Mouse (Mus musculus) CD4-positive, CD25-positive, alpha-beta regulatory T cell, adult 2 months (primary cell): ENCODE results near the gene Zbtb7a.

Source experiments
- DNase-seq: peaks from one replicate; pipeline ENCODE4 v3.0.0-alpha.2; 2012; ENCODE audit warnings: low read depth, low spot score

The Zbtb7a gene

GRCm38 (mm10) chr10:81134966-81135681 is at the start of gene Zbtb7a:
Gene Zbtb7a, plus strand, starts transcription at chr10:81135220.
- DNase-seq, result peak; percentile 50

- DNase-seq, result peak; percentile 73
Observed at GRCm38 (mm10) chr10:81087021-81087420, 48.0 kb upstream of the Zbtb7a start.

GRCm38 (mm10) chr10:81089216-81089615 is 45.8 kb upstream of the Zbtb7a start:
- DNase-seq, result no peak

GRCm38 (mm10) chr10:81090621-81091020 is 44.4 kb upstream of the Zbtb7a start:
- DNase-seq, result no peak

- DNase-seq, result no peak
Observed at GRCm38 (mm10) chr10:81092465-81093250, 42.4 kb upstream of the Zbtb7a start.

- no peak for DNase-seq
Observed at GRCm38 (mm10) chr10:81094931-81095678, 39.9 kb upstream of the Zbtb7a start.

- peak; percentile 99 for DNase-seq
Observed at GRCm38 (mm10) chr10:81105565-81106112, 29.4 kb upstream of the Zbtb7a start, which contains the start of gene Map2k2. Gene Map2k2, plus strand, starts transcription at chr10:81105915.

GRCm38 (mm10) chr10:81106113-81106721 is 28.8 kb upstream of the Zbtb7a start:
- DNase-seq, result peak; percentile 92

GRCm38 (mm10) chr10:81112946-81113345 is 22.1 kb upstream of the Zbtb7a start:
- no peak for DNase-seq

- DNase-seq, result no peak
Observed at GRCm38 (mm10) chr10:81119625-81120024, 15.4 kb upstream of the Zbtb7a start.

GRCm38 (mm10) chr10:81120650-81121049 is 14.4 kb upstream of the Zbtb7a start:
- DNase-seq, result no peak

GRCm38 (mm10) chr10:81122889-81123288 is 12.1 kb upstream of the Zbtb7a start:
- no peak for DNase-seq

GRCm38 (mm10) chr10:81123500-81123899 is 11.5 kb upstream of the Zbtb7a start:
- no peak for DNase-seq

- peak; percentile 58 for DNase-seq
Observed at GRCm38 (mm10) chr10:81134181-81134587, 836 bp upstream of the Zbtb7a start.

- peak; percentile 72 for DNase-seq
Observed at GRCm38 (mm10) chr10:81135831-81136705, 1.0 kb downstream of the Zbtb7a start.

GRCm38 (mm10) chr10:81136706-81137231 is 1.7 kb downstream of the Zbtb7a start:
- peak; percentile 88 for DNase-seq

- peak; percentile 99 for DNase-seq
Observed at GRCm38 (mm10) chr10:81137252-81138130, 2.5 kb downstream of the Zbtb7a start.

GRCm38 (mm10) chr10:81138131-81138782 is 3.2 kb downstream of the Zbtb7a start:
- DNase-seq, result peak; percentile 82
